Mouse (Mus musculus): ENCODE results near the gene Adipoq. TPM values are rescaled to one million over a fixed set of nuclear protein-coding genes. Genes with fewer than 3 reads are reported as not detected.

Adipoq gene
- polyA plus RNA-seq, 1 experiment from 2014 or later, result not detected

DNA sequence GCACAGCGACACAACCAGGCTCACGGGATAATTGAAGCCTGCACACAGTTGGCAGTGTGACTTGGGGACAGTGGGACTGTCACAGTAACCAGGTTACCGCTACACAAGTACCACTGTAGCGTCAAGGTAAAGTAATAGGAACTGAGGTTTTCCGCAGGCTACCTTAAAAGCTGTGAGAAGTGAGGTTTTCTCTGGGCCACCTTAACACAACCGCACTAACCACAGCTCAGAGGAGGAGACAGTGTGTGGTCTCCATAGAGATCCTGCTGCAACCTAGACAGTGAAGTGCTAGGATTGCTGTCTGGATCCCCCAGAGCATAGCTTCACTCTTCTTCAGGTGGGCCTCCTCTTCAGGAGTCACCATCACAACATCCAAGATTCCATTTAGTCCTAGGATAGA, 50.5 kb downstream of the Adipoq start:
- Histone ChIP-seq H3K4me2 (ENCODE audit: low read depth, low read length) (no peak overlapping the region), H3K27ac (ENCODE audit: low read depth, low read length) (no peak overlapping the region), H3K27me3 (ENCODE audit: control insufficient read depth, insufficient read depth, low read length) (no peaks in the 10 kb centered on the region), H3K4me1 (ENCODE audit: control insufficient read depth, insufficient read depth, low read length) (no peaks in the 10 kb centered on the region), H3K9me3 (ENCODE audit: control insufficient read depth, low read length) (no peaks in the 10 kb centered on the region), H3K4me3 (ENCODE audit: low read depth, low read length) (no peak overlapping the region), H3K9ac (replicated peaks; ENCODE audit: low read depth, low read length) (no peak overlapping the region), H3K36me3 (ENCODE audit: control insufficient read depth, insufficient read depth, low read length) (no peaks in the 10 kb centered on the region)
- 93% methylated on average over 6 of the region's 6 CpGs for WGBS
- ATAC-seq (ENCODE audit: low read depth), result no peak

DNA sequence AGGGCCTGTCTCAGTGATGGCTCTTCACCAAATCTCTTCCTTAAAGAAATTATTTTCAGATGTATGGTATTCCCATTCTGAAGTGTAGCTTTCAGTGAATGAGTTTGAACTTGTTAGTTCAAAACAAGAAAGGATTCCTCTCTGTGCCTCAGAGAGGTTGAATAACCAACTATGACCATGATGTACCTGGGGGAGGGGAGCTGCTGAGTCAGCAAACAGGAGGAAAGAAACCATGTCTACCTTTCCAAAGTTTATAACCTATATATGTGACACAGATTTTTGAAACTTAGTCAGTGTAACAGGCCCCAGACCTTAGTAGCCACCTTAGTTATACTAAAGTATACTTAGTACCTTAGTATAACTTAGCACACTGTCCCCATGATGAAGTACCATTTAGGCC, 55.2 kb downstream of the Adipoq start:
- no peaks in the 10 kb centered on the region for H3K4me1 ChIP-seq (ENCODE audit: control insufficient read depth, insufficient read depth, low read length)
- H3K9me3 ChIP-seq (ENCODE audit: control insufficient read depth, low read length), result no peaks in the 10 kb centered on the region
- H3K4me3 ChIP-seq (ENCODE audit: low read depth, low read length), result no peak overlapping the region
- no peak overlapping the region for H3K9ac ChIP-seq (replicated peaks; ENCODE audit: low read depth, low read length)
- no peaks in the 10 kb centered on the region for H3K36me3 ChIP-seq (ENCODE audit: control insufficient read depth, insufficient read depth, low read length)
- no peak for ATAC-seq (ENCODE audit: low read depth)
- H3K27ac ChIP-seq (ENCODE audit: low read depth, low read length), result no peak overlapping the region
- no peak overlapping the region for H3K4me2 ChIP-seq (ENCODE audit: low read depth, low read length)
- H3K27me3 ChIP-seq (ENCODE audit: control insufficient read depth, insufficient read depth, low read length), result no peaks in the 10 kb centered on the region

Small RNA genes within 50 kb of the gene (microRNA-seq; reads per million reads assigned to microRNA genes)
- gene Gm49346, result not detected

Other genes with a start within 250 kb of the Adipoq start
- gene Fetub, start 228.2 kb upstream of the Adipoq start, polyA plus RNA-seq (2014; fragmentation: Nextera tagmentation; extraction: Ambion mirVana), result not detected in 2 replicates
- 0.19 TPM in 1 of 2 replicates, not detected in the other for gene Hrg, start 195.5 kb upstream of the Adipoq start, polyA plus RNA-seq (2014; fragmentation: Nextera tagmentation; extraction: Ambion mirVana)
- gene Kng2, start 117.1 kb upstream of the Adipoq start, polyA plus RNA-seq (2014; fragmentation: Nextera tagmentation; extraction: Ambion mirVana), result 0.48 and 0.78 TPM in 2 replicates
- 0.33 and 0.57 TPM in 2 replicates for gene Kng1, start 88.7 kb upstream of the Adipoq start, polyA plus RNA-seq (2014; fragmentation: Nextera tagmentation; extraction: Ambion mirVana)
- gene Eif4a2, start 39.1 kb upstream of the Adipoq start, polyA plus RNA-seq (2014; fragmentation: Nextera tagmentation; extraction: Ambion mirVana), result 395 and 401 TPM in 2 replicates
- 35.7 and 36.8 TPM in 2 replicates for gene Rfc4, start 18.8 kb upstream of the Adipoq start, polyA plus RNA-seq (2014; fragmentation: Nextera tagmentation; extraction: Ambion mirVana)
- 23.0 and 30.7 TPM in 2 replicates for gene St6gal1, start 78.2 kb downstream of the Adipoq start, polyA plus RNA-seq (2014; fragmentation: Nextera tagmentation; extraction: Ambion mirVana)